ENCODE assay signal across 18 mouse cellular contexts in genomic region chr14:106506921-106507320, GRCm38 (mm10).
A peak's percentile ranks its signal among the peaks of the same experiment; 100 is the strongest.
DNase-seq lines count a peak whose midpoint lies in the region; ATAC-seq lines count a peak whose summit lies in the region.
"Had no signal": no experiment of that assay in that cellular context is flagged by ENCODE, and none has a peak within 500 bp of the region (broad histone marks: within the 10 kb centered on the region; RNA-seq: fewer than 3 reads in every experiment).

No protein-coding gene starts in this region.

- no peak for ATAC-seq in activated CD4-positive, CD25-positive, alpha-beta regulatory T cell, adult 4 months
- ATAC-seq: forebrain, embryonic 16.5 days; hindbrain, postnatal 0 days; intestine, embryonic 16.5 days had no signal

- DNase-seq in layer of hippocampus, adult 11-12 months (ENCODE audit: low spot score): peak; percentile 24
- no peak for DNase-seq in layer of hippocampus, adult 9-10 months (ENCODE audit: low spot score)
- DNase-seq in frontal cortex, adult 2 months (ENCODE audit: extremely low spot score in 1 of 2, low spot score in 1 of 2): peak; percentile 84 to 87
- peak; percentile 78 to 86 for DNase-seq in left cerebral cortex, adult 9 months (ENCODE audit: low spot score in 2 of 2)
- DNase-seq in right cerebral cortex, postnatal 14 days: peak; percentile 16
- no peak for DNase-seq in retina, embryonic 14.5 days (ENCODE audit: low spot score)
- no peak for DNase-seq in yolk sac, embryonic 10.5 days (ENCODE audit: low spot score)
- DNase-seq: adrenal gland, postnatal 25 days; cerebellum, adult 11 months; cerebellum, adult 9-11 months; kidney, postnatal 25 days; liver, embryonic 13.5 days; lung, adult 2 months; lung, postnatal 14 days had no signal

Comparison
In these comparisons a context has a peak if more than half of its experiments do, and no peak if none do; other contexts are left out.
1. DNase-seq: peak in layer of hippocampus, adult 11-12 months (single experiment), frontal cortex, adult 2 months (2 of 2), left cerebral cortex, adult 9 months (2 of 2) and right cerebral cortex, postnatal 14 days (single experiment); none in layer of hippocampus, adult 9-10 months (single experiment), retina, embryonic 14.5 days (single experiment) and yolk sac, embryonic 10.5 days (single experiment).